Mouse (Mus musculus): ENCODE measurements around the gene AC141477.1. TPM values are rescaled to one million over a fixed set of nuclear protein-coding genes. Genes with fewer than 3 reads are reported as not detected.

The AC141477.1 gene
- polyA plus RNA-seq, 1 experiment from 2014 or later, result not detected

DNA sequence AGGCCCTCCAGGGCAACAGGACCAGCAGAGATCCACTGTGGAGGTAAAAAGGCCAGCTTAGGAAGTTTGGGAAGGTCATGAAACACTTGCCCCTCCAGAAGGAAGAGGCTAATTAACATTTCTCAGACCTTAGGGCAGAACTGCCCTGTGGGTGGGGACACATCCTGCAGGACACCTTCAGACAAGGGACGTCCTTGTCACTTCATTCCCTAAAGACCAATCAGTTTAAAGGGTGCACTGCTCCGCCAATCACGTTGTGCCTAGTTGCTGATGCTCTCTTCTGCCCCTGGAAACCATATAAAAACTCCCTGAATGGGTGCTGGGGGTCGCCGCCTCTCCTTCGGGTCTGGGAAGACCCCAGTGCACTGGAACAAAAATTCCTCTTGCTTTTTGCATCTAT is 22.5 kb upstream of the AC141477.1 start:
- ATAC-seq (ENCODE audit: low FRiP score, low TSS enrichment) (no peak), DNase-seq (no peak)
- Histone ChIP-seq H3K27ac (replicated peaks; ENCODE audit: low read depth, low read length) (no peak overlapping the region), H3K27me3 (ENCODE audit: control insufficient read depth, insufficient read depth, low read length) (no peaks in the 10 kb centered on the region), H3K9me3 (ENCODE audit: control insufficient read depth, low read length) (no peaks in the 10 kb centered on the region), H3K9ac (replicated peaks; ENCODE audit: low read length) (no peak overlapping the region), H3K4me2 (ENCODE audit: low read length) (no peak overlapping the region), H3K36me3 (ENCODE audit: control insufficient read depth, insufficient read depth, low read length) (0 out of 2 replicates have a peak, but pooled peaks cover 10% of the 10 kb centered on the region), H3K4me3 (replicated peaks; ENCODE audit: low read depth, low read length) (no peak overlapping the region), H3K4me1 (ENCODE audit: control insufficient read depth, insufficient read depth, low read length) (peaks cover 2% of the 10 kb centered on the region; the same call in 1 of the 2 replicates)
- WGBS, result 88% methylated on average over 6 of the region's 6 CpGs

DNA sequence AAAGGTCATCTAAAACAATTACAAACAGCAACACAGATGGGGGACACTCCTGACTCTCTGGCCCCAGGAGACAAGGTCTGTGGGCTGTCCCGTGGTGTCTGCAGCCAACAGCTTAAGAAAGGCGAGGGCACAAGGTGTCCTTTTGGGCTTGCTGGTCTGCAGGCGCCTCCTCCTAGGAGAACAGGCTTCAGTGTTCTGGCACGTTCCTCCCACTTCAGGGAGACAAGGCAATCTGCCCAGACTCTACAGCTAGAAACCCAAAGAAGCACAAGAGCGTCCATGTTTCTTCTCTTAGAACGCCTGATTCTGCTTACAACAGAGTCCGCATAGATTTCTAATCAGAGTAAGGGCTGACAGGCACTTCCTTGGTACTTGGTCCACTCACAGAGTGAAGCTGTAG is 22.1 kb upstream of the AC141477.1 start:
- WGBS, result 93% methylated on average over 7 of the region's 7 CpGs
- no peaks in the 10 kb centered on the region for H3K27me3 ChIP-seq (ENCODE audit: control insufficient read depth, insufficient read depth, low read length)

DNA sequence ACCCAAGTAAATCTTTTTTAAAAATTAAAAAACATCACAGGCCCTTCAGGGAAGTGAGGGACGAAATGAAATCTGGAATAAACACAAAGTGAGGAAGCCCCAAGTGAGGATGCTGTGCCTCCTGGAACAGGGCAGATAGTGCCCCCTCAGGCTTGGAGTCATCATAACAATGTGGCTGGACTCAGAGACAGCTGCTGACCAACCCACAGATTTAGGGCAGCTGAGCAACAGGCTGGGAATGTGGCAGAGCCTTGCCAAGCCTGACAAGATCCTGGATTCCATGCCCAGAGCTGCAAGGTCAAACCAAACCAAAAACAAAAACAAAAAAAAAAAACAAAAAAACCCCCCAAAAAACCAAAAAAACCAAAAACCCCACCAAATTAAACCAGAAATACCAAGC is 21.0 kb upstream of the AC141477.1 start:
- Histone ChIP-seq H3K4me3 (replicated peaks; ENCODE audit: low read depth, low read length) (no peak overlapping the region), H3K27ac (replicated peaks; ENCODE audit: low read depth, low read length) (no peak overlapping the region), H3K9ac (replicated peaks; ENCODE audit: low read length) (no peak overlapping the region), H3K4me1 (ENCODE audit: control insufficient read depth, insufficient read depth, low read length) (no peaks in the 10 kb centered on the region), H3K27me3 (ENCODE audit: control insufficient read depth, insufficient read depth, low read length) (no peaks in the 10 kb centered on the region), H3K9me3 (ENCODE audit: control insufficient read depth, low read length) (no peaks in the 10 kb centered on the region), H3K36me3 (ENCODE audit: control insufficient read depth, insufficient read depth, low read length) (0 out of 2 replicates have a peak, but pooled peaks cover 10% of the 10 kb centered on the region), H3K4me2 (ENCODE audit: low read length) (no peak overlapping the region)
- no peak for DNase-seq
- WGBS, result 93% methylated on average over 1 of the region's 1 CpGs
- no peak for ATAC-seq (ENCODE audit: low FRiP score, low TSS enrichment)

More for the DNA sequence above, 22.1 kb upstream of the AC141477.1 start:
- Histone ChIP-seq H3K27ac (replicated peaks; ENCODE audit: low read depth, low read length) (no peak overlapping the region), H3K4me3 (replicated peaks; ENCODE audit: low read depth, low read length) (no peak overlapping the region), H3K4me1 (ENCODE audit: control insufficient read depth, insufficient read depth, low read length) (no peaks in the 10 kb centered on the region), H3K9ac (replicated peaks; ENCODE audit: low read length) (no peak overlapping the region), H3K9me3 (ENCODE audit: control insufficient read depth, low read length) (no peaks in the 10 kb centered on the region), H3K4me2 (ENCODE audit: low read length) (no peak overlapping the region), H3K36me3 (ENCODE audit: control insufficient read depth, insufficient read depth, low read length) (0 out of 2 replicates have a peak, but pooled peaks cover 10% of the 10 kb centered on the region)
- ATAC-seq (ENCODE audit: low FRiP score, low TSS enrichment) (no peak), DNase-seq (no peak)

DNA sequence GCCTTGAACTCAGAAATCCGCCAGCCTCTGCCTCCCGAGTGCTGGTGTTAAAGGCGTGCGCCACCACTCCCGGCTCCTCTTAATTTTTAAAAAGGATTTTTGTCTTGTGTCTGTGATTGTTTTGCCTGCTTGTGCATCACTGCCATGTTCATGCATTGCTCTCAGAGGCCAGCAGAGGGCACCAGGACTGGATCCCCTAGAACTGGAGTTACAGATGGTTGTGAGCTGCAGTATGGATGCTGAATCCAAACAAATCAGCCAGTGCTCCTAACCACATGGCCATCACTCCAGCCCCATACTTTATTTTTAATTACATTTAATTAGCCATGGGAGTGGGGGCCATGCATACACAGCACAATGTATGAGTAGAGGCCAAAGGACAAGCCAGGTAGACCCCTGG is 15.0 kb upstream of the AC141477.1 start:
- Histone ChIP-seq H3K4me3 (replicated peaks; ENCODE audit: low read depth, low read length) (no peak overlapping the region), H3K36me3 (ENCODE audit: control insufficient read depth, insufficient read depth, low read length) (no peaks in the 10 kb centered on the region), H3K4me1 (ENCODE audit: control insufficient read depth, insufficient read depth, low read length) (no peaks in the 10 kb centered on the region), H3K4me2 (ENCODE audit: low read length) (no peak overlapping the region), H3K9me3 (ENCODE audit: control insufficient read depth, low read length) (no peaks in the 10 kb centered on the region), H3K27me3 (ENCODE audit: control insufficient read depth, insufficient read depth, low read length) (no peaks in the 10 kb centered on the region), H3K9ac (replicated peaks; ENCODE audit: low read length) (no peak overlapping the region), H3K27ac (replicated peaks; ENCODE audit: low read depth, low read length) (no peak overlapping the region)
- peak; percentile 78 for DNase-seq
- WGBS, result 62% methylated on average over 5 of the region's 5 CpGs
- ATAC-seq (ENCODE audit: low FRiP score, low TSS enrichment), result no peak; the same call in 1 of the 2 replicates

DNA sequence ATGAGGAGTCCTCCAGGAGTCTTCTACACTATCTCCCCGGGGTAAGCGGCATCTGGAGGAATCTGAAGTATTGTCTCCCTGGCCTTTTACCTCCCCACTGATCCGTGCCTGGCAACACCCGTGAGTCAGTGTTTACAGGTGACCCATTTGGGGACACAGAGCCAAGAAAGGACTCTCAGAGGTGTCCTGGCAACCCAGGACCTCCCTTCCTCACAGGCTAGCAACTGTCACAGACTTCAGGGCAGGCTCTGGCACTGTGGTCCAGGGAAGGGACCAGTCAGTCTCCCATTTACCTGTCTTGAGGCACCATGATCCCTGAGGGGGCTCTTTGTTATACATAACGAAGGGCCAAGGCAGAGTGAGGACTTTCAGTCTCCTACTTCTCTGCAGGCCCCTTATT is 8.6 kb upstream of the AC141477.1 start, which contains the start of gene 2610028H24Rik:
TSS of gene 2610028H24Rik (plus strand) at position 231 of the 400 bp plus-strand sequence.
- ATAC-seq (ENCODE audit: low FRiP score, low TSS enrichment) (no peak), DNase-seq (no peak)
- H3K9me3 ChIP-seq (ENCODE audit: control insufficient read depth, low read length), result no peaks in the 10 kb centered on the region
- H3K4me3 ChIP-seq (replicated peaks; ENCODE audit: low read depth, low read length), result no peak within 1 kb of the TSS
- no peak within 1 kb of the TSS for H3K27ac ChIP-seq (replicated peaks; ENCODE audit: low read depth, low read length)
- H3K4me2 ChIP-seq (ENCODE audit: low read length), result no peak within 1 kb of the TSS
- no peaks in the 10 kb centered on the region for H3K27me3 ChIP-seq (ENCODE audit: control insufficient read depth, insufficient read depth, low read length)
- no peaks in the 10 kb centered on the region for H3K36me3 ChIP-seq (ENCODE audit: control insufficient read depth, insufficient read depth, low read length)
- WGBS, result 66% methylated on average over 5 of the region's 5 CpGs
- H3K4me1 ChIP-seq (ENCODE audit: control insufficient read depth, insufficient read depth, low read length), result no peaks in the 10 kb centered on the region
- H3K9ac ChIP-seq (replicated peaks; ENCODE audit: low read length), result no peak within 1 kb of the TSS

DNA sequence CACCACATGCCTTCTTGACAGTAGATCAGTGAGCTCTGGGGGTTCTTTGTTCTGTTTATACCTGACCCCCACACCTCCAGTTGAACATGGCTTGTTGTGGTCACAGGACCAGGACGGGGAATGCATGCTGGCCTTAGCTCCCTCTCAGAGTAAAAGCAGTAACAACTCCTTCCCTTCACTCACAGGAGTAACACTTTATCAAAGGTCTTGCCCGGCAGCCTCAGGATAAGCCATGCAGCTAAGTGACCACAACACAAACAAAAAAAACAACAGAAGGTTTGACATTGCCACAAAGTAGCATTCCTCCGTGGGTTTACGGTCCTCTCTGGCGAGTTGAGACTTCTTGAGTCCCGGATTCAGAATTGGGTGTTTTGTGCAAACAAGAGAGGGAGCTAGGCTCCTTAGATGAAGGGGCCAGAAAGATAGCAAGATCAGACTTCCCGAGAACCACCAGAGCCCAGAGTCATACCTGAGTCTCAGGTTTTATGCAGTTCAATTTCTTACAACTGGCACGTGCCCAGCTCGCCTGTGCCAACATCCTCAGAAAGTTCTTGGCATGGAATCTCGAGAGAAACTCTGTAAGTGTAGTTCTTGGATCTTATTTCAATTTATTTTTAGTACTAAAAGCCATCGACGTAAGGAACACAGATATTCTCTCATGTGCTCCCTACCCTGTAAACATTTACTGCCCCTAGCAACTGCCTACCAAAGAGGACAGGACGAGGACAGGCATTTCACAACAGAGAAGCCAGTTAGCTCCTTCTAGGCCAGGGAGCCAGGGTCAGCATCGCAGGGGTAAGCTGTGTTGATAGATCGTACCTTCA is 7.4 kb upstream of the AC141477.1 start:
- 84% methylated on average over 15 of the region's 15 CpGs for WGBS

DNA sequence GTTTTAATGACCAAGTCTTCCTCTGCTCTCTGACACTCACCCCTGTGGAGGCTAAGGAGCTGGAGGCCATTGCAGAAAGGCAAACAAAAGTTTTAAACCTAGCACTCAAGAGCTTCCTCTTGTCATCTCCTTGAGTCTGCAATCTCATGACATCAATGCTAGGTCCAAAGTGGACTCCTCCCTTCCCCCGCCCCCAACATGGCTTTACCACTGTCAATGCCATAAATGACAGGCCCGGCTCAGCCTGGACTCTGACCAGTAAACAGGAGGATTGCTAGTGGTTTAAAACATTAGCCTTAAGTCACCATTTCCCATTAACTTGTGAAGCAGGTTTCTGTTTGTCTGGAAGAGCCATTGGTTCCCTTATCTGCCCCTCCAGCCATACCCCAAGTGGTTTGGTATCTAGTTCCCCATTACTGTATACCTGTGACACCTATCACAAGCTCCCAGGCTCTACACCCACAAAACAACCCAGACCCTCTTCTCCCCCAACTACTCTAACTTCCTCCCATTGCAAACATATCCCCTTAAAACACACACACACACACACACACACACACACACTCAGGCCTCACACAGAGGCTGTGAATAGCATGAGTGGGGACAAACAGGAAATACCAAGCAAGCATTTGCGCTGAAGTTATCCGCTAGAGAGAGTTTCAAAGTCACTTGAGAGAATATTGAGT is 5.9 kb upstream of the AC141477.1 start:
- H3K4me1 ChIP-seq (ENCODE audit: control insufficient read depth, insufficient read depth, low read length), result peaks cover 12% of the 10 kb centered on the region
- no peak overlapping the region for H3K4me3 ChIP-seq (replicated peaks; ENCODE audit: low read depth, low read length)
- H3K4me2 ChIP-seq (ENCODE audit: low read length), result no peak overlapping the region
- no peak overlapping the region for H3K27ac ChIP-seq (replicated peaks; ENCODE audit: low read depth, low read length)
- no peaks in the 10 kb centered on the region for H3K27me3 ChIP-seq (ENCODE audit: control insufficient read depth, insufficient read depth, low read length)
- H3K9me3 ChIP-seq (ENCODE audit: control insufficient read depth, low read length), result no peaks in the 10 kb centered on the region
- no peak for ATAC-seq (ENCODE audit: low FRiP score, low TSS enrichment)
- WGBS, result 90% methylated on average over 4 of the region's 4 CpGs
- no peak overlapping the region for H3K9ac ChIP-seq (replicated peaks; ENCODE audit: low read length)
- DNase-seq, result no peak
- no peaks in the 10 kb centered on the region for H3K36me3 ChIP-seq (ENCODE audit: control insufficient read depth, insufficient read depth, low read length)

More for the DNA sequence above, 7.4 kb upstream of the AC141477.1 start:
- Histone ChIP-seq H3K27me3 (ENCODE audit: control insufficient read depth, insufficient read depth, low read length) (no peaks in the 10 kb centered on the region), H3K4me2 (ENCODE audit: low read length) (no peak overlapping the region), H3K4me3 (replicated peaks; ENCODE audit: low read depth, low read length) (no peak overlapping the region), H3K9me3 (ENCODE audit: control insufficient read depth, low read length) (no peaks in the 10 kb centered on the region), H3K27ac (replicated peaks; ENCODE audit: low read depth, low read length) (no peak overlapping the region), H3K4me1 (ENCODE audit: control insufficient read depth, insufficient read depth, low read length) (peaks cover 6% of the 10 kb centered on the region; the same call in 1 of the 2 replicates), H3K9ac (replicated peaks; ENCODE audit: low read length) (no peak overlapping the region), H3K36me3 (ENCODE audit: control insufficient read depth, insufficient read depth, low read length) (no peaks in the 10 kb centered on the region)
- no peak for DNase-seq
- no peak for ATAC-seq (ENCODE audit: low FRiP score, low TSS enrichment)

DNA sequence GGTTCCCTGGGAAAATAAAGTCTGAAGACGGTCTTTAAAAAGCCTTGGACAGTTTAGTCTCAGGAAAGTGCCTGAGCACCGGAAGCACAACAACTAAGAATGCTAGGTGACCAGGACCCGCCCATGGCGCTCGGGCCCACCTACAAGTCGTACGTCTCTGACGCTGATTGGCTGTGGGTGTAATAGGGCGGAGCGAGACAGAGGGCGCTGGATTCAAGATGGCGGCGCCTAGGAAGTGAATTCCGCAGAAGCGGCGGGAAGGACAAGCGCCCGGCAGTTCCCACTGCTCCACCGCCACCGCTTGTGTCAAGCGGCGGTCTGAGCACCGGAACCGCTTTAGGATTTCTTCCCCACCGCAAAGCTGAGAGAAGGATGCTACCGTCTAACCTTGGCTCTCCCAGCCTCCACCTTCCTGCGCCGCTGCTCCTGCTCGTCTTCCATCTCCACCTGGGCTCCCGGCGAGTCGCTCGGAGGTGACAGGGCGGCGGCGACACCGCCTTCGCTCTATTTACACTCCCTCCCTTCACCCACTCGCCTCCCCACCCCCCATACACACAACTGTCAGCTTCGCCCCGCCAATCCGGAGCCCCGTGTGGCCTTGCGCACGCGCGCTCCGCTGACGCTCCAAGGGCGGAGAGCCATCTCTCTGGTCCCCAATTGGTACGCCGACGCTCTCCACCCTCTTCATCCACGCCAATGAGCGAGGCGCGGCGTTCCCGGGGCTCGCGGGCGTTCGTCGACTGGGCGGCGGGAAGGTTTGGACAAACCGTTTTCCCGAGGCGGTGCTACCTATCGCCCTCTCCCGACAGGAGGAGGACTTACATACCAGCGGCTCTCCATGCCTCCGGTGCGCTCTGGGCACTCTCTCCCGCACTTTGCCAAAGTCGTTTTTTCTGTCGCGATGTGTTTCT is 2.2 kb upstream of the AC141477.1 start, which contains the start of gene Pcnt:
TSS of gene Pcnt (minus strand) at position 609 of the 911 bp plus-strand sequence.
- peak within 1 kb of the TSS; percentile 69 for H3K9ac ChIP-seq (replicated peaks; ENCODE audit: low read length)
- no peaks in the 10 kb centered on the region for H3K9me3 ChIP-seq (ENCODE audit: control insufficient read depth, low read length)
- H3K4me3 ChIP-seq (replicated peaks; ENCODE audit: low read depth, low read length), result peak within 1 kb of the TSS; percentile 87
- under 1% methylated on average over 77 of the region's 78 CpGs for WGBS
- peaks cover 14% of the 10 kb centered on the region for H3K36me3 ChIP-seq (ENCODE audit: control insufficient read depth, insufficient read depth, low read length)
- H3K27ac ChIP-seq (replicated peaks; ENCODE audit: low read depth, low read length), result peak within 1 kb of the TSS; percentile 88
- no peaks in the 10 kb centered on the region for H3K27me3 ChIP-seq (ENCODE audit: control insufficient read depth, insufficient read depth, low read length)
- peak within 1 kb of the TSS; percentile 71 for H3K4me2 ChIP-seq (ENCODE audit: low read length)
- ATAC-seq (ENCODE audit: low FRiP score, low TSS enrichment) (peak; percentile 98), DNase-seq (peak; percentile 99)
- peaks cover 12% of the 10 kb centered on the region for H3K4me1 ChIP-seq (ENCODE audit: control insufficient read depth, insufficient read depth, low read length)

Data from midbrain, embryonic 14.5 days (tissue).